Mouse (Mus musculus) heart, embryonic 15.5 days (tissue): ENCODE measurements around the gene Itsn1. TPM values are rescaled to one million over a fixed set of nuclear protein-coding genes. Genes with fewer than 3 reads are reported as not detected.

Source experiments
- ATAC-seq: fragments of 200-750 bp; cut with Nextera tagmentation; replicated peaks from 2 replicates; pipeline ENCODE4 v1.8.0; 2017; ENCODE audit warnings: low read depth, moderate TSS enrichment; ENCODE audit not compliant: insufficient number of reproducible peaks, insufficient read depth, low FRiP score
- H3K27ac ChIP-seq: fragments of 300-500 bp; sonication (generic); 2 replicates; pipeline ENCODE4 v1.5.1; 2015; ENCODE audit warnings: mild to moderate bottlenecking, inconsistent platforms
- H3K27me3 ChIP-seq: fragments of 300-500 bp; sonication (generic); 2 replicates; pipeline ENCODE4 v1.6.1; 2015; ENCODE audit warnings: inconsistent platforms
- H3K36me3 ChIP-seq: fragments of 300-500 bp; sonication (generic); 2 replicates; pipeline ENCODE4 v1.6.1; 2015; ENCODE audit warnings: mild to moderate bottlenecking, inconsistent platforms
- H3K4me1 ChIP-seq: fragments of 300-500 bp; sonication (generic); replicated peaks from 2 replicates; pipeline ENCODE4 v1.6.1; 2015; ENCODE audit warnings: inconsistent platforms
- H3K4me2 ChIP-seq: fragments of 300-500 bp; sonication (generic); 2 replicates; pipeline ENCODE4 v1.6.1; 2015; ENCODE audit warnings: inconsistent platforms, mild to moderate bottlenecking, moderate library complexity
- H3K4me3 ChIP-seq: fragments of 300-500 bp; sonication (generic); 2 replicates; pipeline ENCODE4 v1.5.1; 2015; ENCODE audit warnings: mild to moderate bottlenecking, inconsistent platforms
- H3K9ac ChIP-seq: fragments of 300-500 bp; sonication (generic); 2 replicates; pipeline ENCODE4 v1.6.1; 2015; ENCODE audit warnings: mild to moderate bottlenecking, inconsistent platforms
- H3K9me3 ChIP-seq: fragments of 300-500 bp; sonication (generic); replicated peaks from 2 replicates; pipeline ENCODE4 v1.6.1; 2016; ENCODE audit warnings: inconsistent platforms
- WGBS: fragments of 180-500 bp; shearing (Covaris S2); methylation state at CpG from one replicate; pipeline ENCODE4 v1.1.7; 2015; ENCODE audit warnings: mixed read lengths; 5-methylcytosine and 5-hydroxymethylcytosine counted together
- polyA plus RNA-seq: library from polyadenylated mRNA; unstranded; fragments of >200 nt; fragmentation: Nextera tagmentation; extraction: Ambion mirVana; gene quantifications from 2 replicates; pipeline ENCODE4 v1.2.1, GENCODE M21; 2015

Itsn1 gene
- 17.6 and 22.3 TPM in 2 replicates for polyA plus RNA-seq

DNA sequence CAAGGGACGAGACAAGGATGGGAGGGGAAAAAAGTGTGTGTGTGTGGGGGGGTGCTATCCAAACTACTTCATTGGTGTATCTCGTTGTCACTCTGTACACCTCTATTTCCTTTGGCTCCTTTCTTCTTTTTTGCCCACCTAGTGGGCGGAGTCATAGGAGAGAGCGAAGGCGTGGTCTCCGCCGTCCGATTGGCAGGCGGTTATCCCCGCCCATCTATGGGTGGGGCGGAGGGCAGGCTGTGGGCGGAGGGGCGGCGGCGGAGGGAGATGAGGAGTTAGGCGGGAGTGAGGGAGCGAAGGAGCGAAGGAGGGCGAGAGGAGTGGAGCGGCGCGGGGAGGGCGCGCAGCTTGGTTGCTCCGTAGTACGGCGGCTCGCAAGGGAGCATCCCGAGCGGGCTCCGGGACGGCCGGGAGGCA lies at the start of gene Itsn1:
Itsn1 (plus strand) TSS at position 216 of the 417 bp plus-strand sequence.
- WGBS, result under 1% methylated on average over 33 of the region's 33 CpGs
- Histone ChIP-seq H3K27ac (peak within 1 kb of the TSS; percentile 95), H3K4me1 (peaks cover 28% of the 10 kb centered on the region), H3K36me3 (no peaks in the 10 kb centered on the region), H3K9me3 (no peaks in the 10 kb centered on the region), H3K4me2 (peak within 1 kb of the TSS; percentile 76), H3K27me3 (no peaks in the 10 kb centered on the region), H3K9ac (peak within 1 kb of the TSS; percentile 78), H3K4me3 (peak within 1 kb of the TSS; percentile 85)
- peak; percentile 93 for ATAC-seq

DNA sequence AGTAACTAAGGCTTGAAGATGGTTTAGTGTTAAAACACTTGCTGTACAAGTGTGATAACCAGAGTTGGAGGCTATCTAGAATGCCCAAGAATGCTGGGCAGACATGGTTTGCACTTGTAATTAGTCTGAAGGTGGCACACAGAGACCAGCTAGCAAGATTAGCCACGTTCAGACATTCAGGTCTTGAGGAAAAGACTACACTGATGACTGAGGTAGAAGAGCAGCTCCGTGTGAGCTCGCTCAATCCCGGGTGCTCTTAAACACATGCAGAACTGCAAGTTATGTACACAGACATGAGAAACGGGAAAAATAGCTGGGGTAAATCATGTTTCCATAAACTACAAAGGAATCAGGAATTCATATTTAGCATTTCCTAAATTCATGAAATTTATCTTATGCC lies 48.4 kb upstream of the Itsn1 start:
- Histone ChIP-seq H3K9ac (no peak overlapping the region), H3K27ac (no peak overlapping the region), H3K27me3 (no peaks in the 10 kb centered on the region), H3K9me3 (no peaks in the 10 kb centered on the region), H3K36me3 (peaks cover 71% of the 10 kb centered on the region), H3K4me2 (no peak overlapping the region), H3K4me3 (no peak overlapping the region), H3K4me1 (no peaks in the 10 kb centered on the region)
- ATAC-seq, result no peak
- WGBS, result 74% methylated on average over 5 of the region's 5 CpGs

DNA sequence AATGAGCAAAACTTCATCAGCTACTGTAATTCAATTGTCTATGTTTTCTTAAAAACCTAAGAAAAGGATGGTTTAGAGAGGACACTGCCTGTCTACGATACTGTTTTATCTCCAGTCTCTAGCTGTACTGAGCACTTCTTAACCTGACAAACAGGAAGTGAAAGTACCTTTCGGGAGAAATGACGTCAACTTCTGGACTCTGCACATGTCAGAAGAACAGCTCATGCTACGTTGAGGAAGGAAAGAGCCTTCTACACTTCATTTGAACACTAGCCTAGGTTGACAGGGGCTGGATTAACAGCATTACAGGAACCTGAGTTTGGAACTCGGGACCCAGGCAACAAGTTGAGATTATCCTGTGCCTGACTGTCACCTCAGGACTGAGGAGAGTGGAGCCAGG lies 43.6 kb upstream of the Itsn1 start:
- Histone ChIP-seq H3K9me3 (no peaks in the 10 kb centered on the region), H3K36me3 (peaks cover 32% of the 10 kb centered on the region), H3K9ac (no peak overlapping the region), H3K4me3 (no peak overlapping the region), H3K4me2 (no peak overlapping the region), H3K27ac (no peak overlapping the region), H3K27me3 (no peaks in the 10 kb centered on the region), H3K4me1 (peaks cover 16% of the 10 kb centered on the region)
- WGBS, result 70% methylated on average over 5 of the region's 5 CpGs
- no peak for ATAC-seq

DNA sequence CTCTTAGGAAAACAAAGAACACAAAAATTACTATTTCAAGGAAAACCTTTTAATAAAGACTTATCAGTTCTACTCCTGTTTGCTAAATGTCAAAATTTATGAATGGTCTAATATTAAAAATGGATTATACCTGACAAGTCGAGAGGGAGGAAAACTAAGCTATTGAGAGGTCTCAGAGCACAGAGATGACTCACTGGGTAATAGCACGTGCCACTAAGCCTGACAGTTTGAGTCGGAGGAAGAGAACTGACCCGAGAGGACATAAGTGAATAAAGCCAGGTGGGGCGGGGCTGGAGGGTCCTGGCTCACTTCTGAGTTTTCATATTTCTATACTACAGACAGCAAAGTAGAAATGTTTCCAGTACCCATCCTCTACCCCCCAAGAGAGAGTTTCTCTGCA lies 42.7 kb upstream of the Itsn1 start:
- 79% methylated on average over 5 of the region's 5 CpGs for WGBS
- Histone ChIP-seq H3K27me3 (no peaks in the 10 kb centered on the region), H3K36me3 (peaks cover 32% of the 10 kb centered on the region), H3K9me3 (no peaks in the 10 kb centered on the region), H3K4me3 (no peak overlapping the region), H3K27ac (no peak overlapping the region), H3K9ac (no peak overlapping the region), H3K4me1 (peaks cover 16% of the 10 kb centered on the region), H3K4me2 (no peak overlapping the region)
- no peak for ATAC-seq

DNA sequence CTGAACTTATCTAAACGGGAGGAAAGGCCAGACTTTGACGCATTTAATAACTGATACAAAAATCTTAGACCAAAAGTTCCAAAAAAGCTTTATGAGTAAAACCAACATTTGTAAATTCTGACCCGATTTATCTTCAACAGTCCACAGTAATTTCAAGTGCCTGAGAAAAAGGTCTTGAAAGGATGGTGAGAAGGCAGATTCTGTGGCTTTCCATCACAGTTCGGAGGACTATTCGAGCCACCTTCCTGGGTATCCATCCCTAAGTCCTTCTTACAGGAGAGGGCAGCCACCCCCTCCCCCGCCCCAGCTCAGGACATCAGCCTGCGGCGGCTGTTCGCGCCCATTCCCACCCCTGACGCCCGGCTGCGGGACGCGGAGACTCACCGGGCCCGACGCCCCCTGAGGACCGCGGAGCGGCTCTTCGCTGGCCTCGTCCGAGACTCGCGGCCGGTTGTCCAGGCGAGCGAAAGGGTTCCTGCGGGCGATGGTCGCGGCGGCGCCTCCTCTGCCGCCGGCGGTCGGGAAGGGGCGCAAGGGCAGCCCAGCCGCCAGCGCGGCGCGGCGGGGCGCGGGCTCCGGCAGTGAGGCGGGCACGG lies 41.0 kb upstream of the Itsn1 start:
- Histone ChIP-seq H3K4me1 (peaks cover 16% of the 10 kb centered on the region), H3K36me3 (peaks cover 14% of the 10 kb centered on the region; the same call in 1 of the 2 replicates), H3K9ac (peak overlapping the region; percentile 85), H3K9me3 (no peaks in the 10 kb centered on the region), H3K27ac (peak overlapping the region; percentile 78), H3K4me3 (peak overlapping the region; percentile 89), H3K27me3 (no peaks in the 10 kb centered on the region), H3K4me2 (peak overlapping the region; percentile 96)
- under 1% methylated on average over 50 of the region's 51 CpGs for WGBS
- ATAC-seq, result peak; percentile 52

DNA sequence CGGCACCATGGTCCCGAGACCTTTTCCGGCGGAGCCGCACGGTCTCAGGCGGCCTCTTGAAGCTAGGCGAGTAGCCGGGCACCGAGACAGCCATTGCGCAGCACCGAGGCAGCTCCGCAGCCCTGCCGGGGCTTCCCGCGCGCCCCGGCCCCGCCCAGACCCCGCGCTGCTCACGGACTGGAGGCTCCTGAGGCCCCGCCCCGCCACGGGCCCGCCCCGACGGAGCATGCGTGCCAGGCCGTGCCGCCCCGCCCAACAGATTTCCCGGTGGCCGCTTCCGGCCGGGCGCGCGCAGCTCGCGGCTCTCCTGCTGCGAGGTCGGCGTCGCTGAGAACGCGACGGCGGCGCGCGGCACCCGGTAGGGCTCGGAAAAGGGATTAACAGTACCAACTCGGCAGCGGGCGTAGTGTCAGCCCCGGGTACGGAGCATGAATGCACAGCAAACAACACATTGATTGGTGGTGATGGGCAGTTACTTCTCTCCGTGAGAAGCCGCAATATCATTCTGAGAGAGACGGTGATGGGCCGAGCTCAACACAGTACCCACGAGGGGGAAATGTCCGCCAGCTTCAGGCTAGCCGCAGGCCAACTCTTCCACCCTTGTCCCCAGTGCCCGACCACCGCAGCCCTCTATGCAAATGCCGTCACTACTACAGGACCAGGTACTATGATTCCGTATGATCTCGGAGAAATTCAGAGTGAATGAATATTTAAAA lies 40.3 kb upstream of the Itsn1 start, which contains the start of gene Donson:
Donson (minus strand) TSS at position 152 of the 716 bp plus-strand sequence.
- ATAC-seq, result peak; percentile 99
- peak within 1 kb of the TSS; percentile 89 for H3K4me3 ChIP-seq
- no peaks in the 10 kb centered on the region for H3K9me3 ChIP-seq
- H3K27me3 ChIP-seq, result no peaks in the 10 kb centered on the region
- under 1% methylated on average over 64 of the region's 71 CpGs for WGBS
- peak within 1 kb of the TSS; percentile 85 for H3K9ac ChIP-seq
- H3K4me2 ChIP-seq, result peak within 1 kb of the TSS; percentile 96
- peaks cover 16% of the 10 kb centered on the region for H3K4me1 ChIP-seq
- H3K27ac ChIP-seq, result peak within 1 kb of the TSS; percentile 86
- H3K36me3 ChIP-seq, result peaks cover 12% of the 10 kb centered on the region

DNA sequence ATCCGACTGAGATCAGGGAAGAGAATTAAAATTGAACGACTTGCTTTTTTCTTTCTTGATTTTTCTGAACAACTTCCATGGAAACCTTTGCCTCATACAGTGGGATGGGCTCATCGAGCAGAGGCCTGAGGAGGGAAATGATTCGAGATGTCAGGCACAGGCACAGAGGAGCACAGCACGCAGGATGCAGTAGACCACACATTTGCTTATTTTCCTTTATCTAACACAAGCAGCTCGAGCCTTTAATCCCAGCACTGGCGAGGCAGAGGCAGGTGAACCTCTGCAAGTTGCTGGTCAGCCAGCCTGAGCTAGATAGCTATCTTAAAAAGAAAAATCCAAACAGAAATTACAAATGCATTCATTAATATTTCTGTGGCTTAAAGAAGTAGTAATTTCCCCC lies 39.3 kb upstream of the Itsn1 start:
- H3K4me1 ChIP-seq, result peaks cover 16% of the 10 kb centered on the region
- H3K9me3 ChIP-seq, result no peaks in the 10 kb centered on the region
- peaks cover 10% of the 10 kb centered on the region for H3K36me3 ChIP-seq
- H3K9ac ChIP-seq, result no peak overlapping the region
- no peak overlapping the region for H3K27ac ChIP-seq
- no peaks in the 10 kb centered on the region for H3K27me3 ChIP-seq
- ATAC-seq, result no peak
- no peak overlapping the region for H3K4me3 ChIP-seq
- WGBS, result 42% methylated on average over 7 of the region's 7 CpGs
- H3K4me2 ChIP-seq, result 0 out of 2 replicates have a peak overlapping the region, but pooled peaks have one; percentile 18

DNA sequence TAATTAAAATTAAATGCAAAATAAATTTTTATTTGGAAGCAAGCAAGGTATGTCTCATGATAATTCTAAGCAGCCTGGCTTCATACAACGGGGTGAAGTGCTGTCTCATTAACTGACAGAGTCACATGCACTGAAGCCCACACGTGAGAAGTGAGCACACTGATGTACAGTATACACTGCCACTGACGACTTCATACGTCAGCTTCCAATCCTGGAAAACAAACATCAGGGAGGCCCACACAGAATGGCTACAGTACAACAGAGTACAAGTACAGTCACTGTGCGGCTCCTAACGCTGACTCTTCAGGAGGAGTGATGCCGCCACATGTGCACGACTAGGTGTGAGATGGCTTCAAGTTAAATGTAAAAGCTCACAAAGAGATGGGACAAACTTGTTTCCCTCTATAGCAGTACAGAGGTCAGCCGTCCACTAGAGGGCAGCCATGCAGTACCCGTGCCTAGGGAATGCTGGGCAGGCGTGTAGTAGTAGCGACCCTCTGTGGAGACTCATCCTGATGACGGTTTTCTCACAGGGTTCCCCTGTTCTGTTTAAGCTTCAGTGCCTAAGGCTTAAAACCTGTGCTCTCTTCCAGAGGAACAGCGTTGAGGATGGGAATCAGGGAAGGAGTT lies 34.5 kb upstream of the Itsn1 start:
- Histone ChIP-seq H3K9ac (no peak overlapping the region), H3K9me3 (no peaks in the 10 kb centered on the region), H3K27me3 (no peaks in the 10 kb centered on the region), H3K4me2 (no peak overlapping the region), H3K4me3 (no peak overlapping the region), H3K27ac (no peak overlapping the region), H3K36me3 (peaks cover 31% of the 10 kb centered on the region), H3K4me1 (peaks cover 4% of the 10 kb centered on the region)
- ATAC-seq, result peak; percentile 87; the same call in 1 of the 2 replicates
- 27% methylated on average over 14 of the region's 14 CpGs for WGBS

DNA sequence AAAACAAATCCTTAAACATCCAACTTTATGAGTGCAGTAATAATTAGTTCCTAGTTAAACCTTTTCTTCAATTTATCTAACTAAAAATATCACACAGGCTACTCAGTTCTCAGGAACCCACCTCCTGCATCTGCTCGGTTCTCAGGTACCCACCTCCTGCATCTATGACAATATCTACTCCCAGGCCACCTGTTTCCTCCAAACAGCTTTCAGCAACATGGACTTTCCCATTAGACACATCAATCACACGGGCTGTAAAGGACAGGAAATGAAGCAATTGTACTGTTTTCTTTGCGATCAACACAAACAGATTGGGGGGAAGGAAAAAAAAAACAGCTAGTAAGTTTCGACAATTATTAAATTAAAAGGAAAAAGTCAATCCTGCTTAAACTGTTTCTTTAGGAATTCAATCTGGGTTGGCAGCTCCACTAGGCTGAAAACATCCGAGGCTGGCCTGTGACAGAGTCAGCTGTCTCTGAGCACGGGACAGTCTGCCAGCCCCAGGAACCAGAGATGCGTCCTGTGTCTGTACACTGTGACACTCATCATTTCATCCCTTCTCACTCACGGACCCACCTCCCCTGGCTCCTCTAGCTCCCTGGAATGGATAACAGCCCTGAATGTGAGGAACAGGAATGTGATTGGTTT lies 33.8 kb upstream of the Itsn1 start:
- 55% methylated on average over 8 of the region's 8 CpGs for WGBS
- Histone ChIP-seq H3K4me3 (no peak overlapping the region), H3K4me1 (no peaks in the 10 kb centered on the region), H3K9me3 (no peaks in the 10 kb centered on the region), H3K9ac (no peak overlapping the region), H3K27me3 (no peaks in the 10 kb centered on the region), H3K36me3 (peaks cover 32% of the 10 kb centered on the region), H3K4me2 (no peak overlapping the region), H3K27ac (no peak overlapping the region)
- ATAC-seq, result no peak

DNA sequence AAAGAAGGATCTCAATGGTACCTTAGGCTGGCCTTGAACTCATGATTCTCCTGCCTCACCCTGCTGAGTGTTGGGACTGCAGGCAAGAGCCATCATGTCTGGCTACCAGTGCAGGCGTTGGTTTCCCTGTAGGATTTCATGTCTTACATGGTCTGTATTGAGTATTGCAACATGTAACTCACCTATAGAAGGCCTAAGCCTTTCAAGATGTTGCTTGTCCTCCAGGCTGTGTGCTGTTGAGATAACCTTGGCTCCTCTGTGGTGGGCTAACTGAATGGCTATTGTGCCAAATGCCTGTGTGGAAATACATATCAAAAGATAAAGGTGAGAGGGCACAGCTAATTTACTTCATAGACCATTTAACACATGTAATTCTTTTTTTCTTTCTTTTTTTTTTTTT lies 30.1 kb upstream of the Itsn1 start:
- 91% methylated on average over 1 of the region's 1 CpGs for WGBS
- no peak overlapping the region for H3K27ac ChIP-seq
- no peaks in the 10 kb centered on the region for H3K4me1 ChIP-seq
- H3K36me3 ChIP-seq, result peaks cover 39% of the 10 kb centered on the region
- no peak overlapping the region for H3K4me2 ChIP-seq
- H3K4me3 ChIP-seq, result no peak overlapping the region
- H3K9me3 ChIP-seq, result no peaks in the 10 kb centered on the region
- no peak for ATAC-seq
- no peaks in the 10 kb centered on the region for H3K27me3 ChIP-seq
- H3K9ac ChIP-seq, result no peak overlapping the region

DNA sequence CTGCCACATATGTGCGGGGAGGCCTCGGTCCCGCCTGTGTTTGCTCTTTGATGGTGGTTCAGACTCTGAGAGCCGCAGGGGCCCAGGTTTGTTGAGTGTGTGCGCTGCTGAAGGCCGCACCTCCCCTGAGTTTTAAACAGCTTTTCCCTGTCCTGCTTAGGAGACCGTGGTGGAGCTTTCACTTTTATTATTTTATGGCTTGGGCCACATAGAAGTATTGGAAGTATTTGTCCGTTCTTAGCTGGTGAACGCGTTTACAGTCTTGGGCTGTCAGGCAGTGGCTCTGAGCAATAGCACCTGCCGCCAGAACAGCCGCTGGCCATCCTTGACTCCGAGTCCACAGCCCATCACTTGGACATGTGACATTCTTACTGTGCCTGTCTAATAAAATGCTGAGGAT lies 27.2 kb upstream of the Itsn1 start:
- ATAC-seq, result no peak
- Histone ChIP-seq H3K27me3 (no peaks in the 10 kb centered on the region), H3K27ac (no peak overlapping the region), H3K4me2 (no peak overlapping the region), H3K9ac (no peak overlapping the region), H3K9me3 (no peaks in the 10 kb centered on the region), H3K4me1 (no peaks in the 10 kb centered on the region), H3K36me3 (peaks cover 48% of the 10 kb centered on the region), H3K4me3 (no peak overlapping the region)
- WGBS, result 81% methylated on average over 13 of the region's 13 CpGs
